Mouse (Mus musculus) brain, embryonic 18.5 days (tissue): ENCODE measurements around the gene Foxo3.

Source experiments
- DNase-seq: peaks from one replicate; pipeline ENCODE4 v3.0.0-alpha.2; 2012; ENCODE audit warnings: low read depth, low spot score

Gene Foxo3

GRCm38 (mm10) chr10:42188091-42188490 is 88.5 kb downstream of the Foxo3 start:
- no peak for DNase-seq

GRCm38 (mm10) chr10:42186941-42187401 is 89.6 kb downstream of the Foxo3 start:
- no peak for DNase-seq

- DNase-seq, result no peak
Observed at GRCm38 (mm10) chr10:42180333-42180732, 96.2 kb downstream of the Foxo3 start.

- no peak for DNase-seq
Observed at GRCm38 (mm10) chr10:42178751-42179150, 97.8 kb downstream of the Foxo3 start.

GRCm38 (mm10) chr10:42177771-42178674 is 98.5 kb downstream of the Foxo3 start:
- DNase-seq, result no peak

- no peak for DNase-seq
Observed at GRCm38 (mm10) chr10:42174283-42174682, 102.3 kb downstream of the Foxo3 start.

GRCm38 (mm10) chr10:42173839-42174238 is 102.7 kb downstream of the Foxo3 start:
- DNase-seq, result no peak

- DNase-seq, result no peak
Observed at GRCm38 (mm10) chr10:42170889-42171347, 105.6 kb downstream of the Foxo3 start.

- no peak for DNase-seq
Observed at GRCm38 (mm10) chr10:42170201-42170600, 106.4 kb downstream of the Foxo3 start.

- no peak for DNase-seq
Observed at GRCm38 (mm10) chr10:42154727-42155126, 121.8 kb downstream of the Foxo3 start.

GRCm38 (mm10) chr10:42152426-42153205 is 123.9 kb downstream of the Foxo3 start:
- no peak for DNase-seq

GRCm38 (mm10) chr10:42149767-42150166 is 126.8 kb downstream of the Foxo3 start:
- no peak for DNase-seq

- no peak for DNase-seq
Observed at GRCm38 (mm10) chr10:42148326-42148725, 128.2 kb downstream of the Foxo3 start.

- DNase-seq, result no peak
Observed at GRCm38 (mm10) chr10:42145221-42145620, 131.3 kb downstream of the Foxo3 start.

GRCm38 (mm10) chr10:42144788-42145187 is 131.8 kb downstream of the Foxo3 start:
- DNase-seq, result no peak

GRCm38 (mm10) chr10:42144176-42144575 is 132.4 kb downstream of the Foxo3 start:
- DNase-seq, result no peak

- no peak for DNase-seq
Observed at GRCm38 (mm10) chr10:42142791-42143190, 133.8 kb downstream of the Foxo3 start.

- DNase-seq, result no peak
Observed at GRCm38 (mm10) chr10:42142081-42142480, 134.5 kb downstream of the Foxo3 start.

- no peak for DNase-seq
Observed at GRCm38 (mm10) chr10:42139749-42140148, 136.8 kb downstream of the Foxo3 start.

GRCm38 (mm10) chr10:42134759-42135702 is 141.5 kb downstream of the Foxo3 start:
- no peak for DNase-seq
